Mouse (Mus musculus): Measurements from ENCODE around the gene Olfr918.

Olfr918 gene

DNA sequence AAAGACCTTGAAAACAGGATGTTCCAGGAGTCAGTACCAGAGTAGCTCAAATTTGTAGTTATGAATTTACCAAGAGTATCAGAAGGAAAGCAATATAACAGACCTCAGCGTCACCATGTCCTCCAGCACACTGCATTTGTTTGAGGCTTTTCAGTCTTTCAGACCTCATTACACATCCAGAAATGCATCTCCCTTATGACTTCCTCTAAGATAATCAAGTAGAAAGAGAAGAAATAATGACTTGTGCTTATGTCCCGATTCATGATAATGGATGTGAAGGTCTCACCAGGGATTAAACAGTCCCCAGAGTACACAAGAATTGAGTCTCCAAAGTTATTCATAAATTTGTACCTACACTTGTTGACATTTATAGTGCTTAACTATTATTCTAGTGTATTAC lies at the start of gene Olfr918:
Gene Olfr918, minus strand, starts transcription at position 101 of the 400 bp plus-strand sequence.
- no peak for DNase-seq

GRCm38 (mm10) chr9:38724044-38724443 lies 49.6 kb upstream of the Olfr918 start:
- no peak for DNase-seq

DNA sequence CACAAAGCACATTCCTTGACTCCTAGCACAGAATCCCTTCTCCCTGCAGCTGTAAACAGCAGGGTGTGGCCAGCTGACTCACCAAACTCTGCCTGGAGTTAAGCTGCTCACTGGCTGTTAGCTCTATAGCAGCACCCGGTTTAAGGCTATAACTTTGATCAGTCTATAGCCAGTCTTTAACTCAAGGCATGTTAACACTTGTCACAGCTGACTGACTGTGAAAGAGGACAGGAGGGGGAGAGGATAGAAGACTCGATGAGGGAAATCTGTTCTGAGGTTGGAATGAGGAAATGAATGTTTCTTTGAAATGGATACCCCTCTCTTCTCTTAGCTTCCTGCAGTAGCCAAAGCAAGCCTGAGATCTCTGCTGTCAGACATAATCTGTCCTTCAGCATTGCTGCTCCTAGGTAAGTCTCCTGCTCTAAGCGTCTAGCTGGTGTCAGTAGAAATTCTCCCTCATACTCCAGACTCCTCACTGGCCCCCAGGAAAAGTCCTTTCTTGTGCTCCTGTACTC lies 44.6 kb upstream of the Olfr918 start:
- DNase-seq, result no peak

- DNase-seq, result peak in 1 of 2 experiments; percentile 2
These were observed 43.7 kb upstream of the Olfr918 start, which contains the start of gene Vwa5a for GRCm38 (mm10) chr9:38718102-38718501. Vwa5a (plus strand) TSS chr9:38718268.

- no peak for DNase-seq
These were observed 1.5 kb downstream of the Olfr918 start for GRCm38 (mm10) chr9:38672887-38673286.

DNA sequence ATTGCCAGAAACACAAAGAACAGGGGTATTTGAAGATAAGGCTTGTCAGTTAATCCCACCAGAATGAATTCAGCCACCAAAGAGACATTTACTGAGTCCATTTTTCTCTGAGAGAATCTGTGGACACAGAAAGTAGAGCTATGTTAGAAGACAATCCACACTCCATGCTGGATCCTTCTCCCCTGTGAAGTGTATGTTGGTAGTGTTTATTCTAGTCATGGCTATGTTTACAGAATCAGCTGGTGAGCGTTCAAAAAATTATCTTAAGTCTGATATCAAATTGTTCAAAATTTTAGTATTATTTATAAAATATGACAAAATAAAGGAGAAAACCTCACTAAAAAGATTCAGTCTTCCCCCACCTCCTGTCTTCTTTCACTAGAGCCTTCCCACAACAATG lies 8.7 kb downstream of the Olfr918 start, which contains the start of gene Olfr917:
Gene Olfr917, minus strand, starts transcription at position 101 of the 400 bp plus-strand sequence.
- DNase-seq, result no peak

GRCm38 (mm10) chr9:38659775-38660174 lies 14.6 kb downstream of the Olfr918 start, which contains the start of gene Olfr916:
Olfr916 (minus strand) TSS chr9:38659875.
- DNase-seq, result no peak

GRCm38 (mm10) chr9:38632406-38632805 lies 42.0 kb downstream of the Olfr918 start:
- no peak for DNase-seq

Measured in cerebellum, postnatal 14 days (tissue).